Mouse (Mus musculus) MEL (cell line): Measurements from ENCODE around the gene Htr6. TPM values are rescaled to one million over a fixed set of nuclear protein-coding genes. Genes with fewer than 3 reads are reported as not detected.
A peak's percentile ranks its signal among the peaks of the same experiment; 100 is the strongest.

Experiments used
- DNase-seq: peaks from one replicate; pipeline ENCODE4 v3.0.0; 2011; ENCODE audit warnings: low read depth, low spot score
- H3K27ac ChIP-seq: 2 replicates; pipeline ENCODE4 v1.5.1; 2012; ENCODE audit warnings: low read depth, mild to moderate bottlenecking, control low read depth, low read length, moderate library complexity; ENCODE audit not compliant: control insufficient read depth
- H3K27me3 ChIP-seq, 2 experiments: fragments of 150-350 bp in 1 of 2; sonication (generic) in 1 of 2; 2 replicates each; pipeline ENCODE4 v1.6.1; 2012; ENCODE audit warnings: low read length in 2 of 2, mild to moderate bottlenecking in 2 of 2, improper control_type of control experiment in 1 of 2, moderate library complexity in 1 of 2; ENCODE audit not compliant: insufficient read depth in 2 of 2, control insufficient read depth in 1 of 2
- H3K36me3 ChIP-seq, 2 experiments: 2 replicates each; pipeline ENCODE4 v1.6.1; 2012 to 2014; ENCODE audit warnings: low read length in 2 of 2, improper control_type of control experiment in 1 of 2, inconsistent platforms in 1 of 2, mild to moderate bottlenecking in 1 of 2; ENCODE audit not compliant: insufficient read depth in 2 of 2, control insufficient read depth in 1 of 2
- H3K4me1 ChIP-seq, 2 experiments: fragments of 150-350 bp in 1 of 2; sonication (generic) in 1 of 2; 2 replicates each; pipeline ENCODE4 v1.6.1; 2012; ENCODE audit warnings: low read length in 2 of 2, improper control_type of control experiment in 1 of 2, mild to moderate bottlenecking in 1 of 2; ENCODE audit not compliant: insufficient read depth in 2 of 2, control insufficient read depth in 1 of 2
- H3K4me3 ChIP-seq, 2 experiments: fragments of 150-350 bp in 1 of 2; sonication (generic) in 1 of 2; 2 replicates each; pipeline ENCODE4 v1.5.1; 2012; ENCODE audit warnings: low read depth in 2 of 2, low read length in 2 of 2, mild to moderate bottlenecking in 2 of 2, moderate library complexity in 2 of 2, control low read depth in 1 of 2, improper control_type of control experiment in 1 of 2; ENCODE audit not compliant: control insufficient read depth in 1 of 2, insufficient read depth in 1 of 2
- H3K79me2 ChIP-seq: 2 replicates; pipeline ENCODE4 v1.6.1; 2012; ENCODE audit warnings: mild to moderate bottlenecking, low read length, moderate library complexity; ENCODE audit not compliant: control insufficient read depth, poor library complexity, insufficient read depth
- H3K9ac ChIP-seq: 2 replicates; pipeline ENCODE4 v1.6.1; 2012; ENCODE audit warnings: low read depth, mild to moderate bottlenecking, control low read depth, low read length, moderate library complexity; ENCODE audit not compliant: control insufficient read depth, poor library complexity, severe bottlenecking
- H3K9me3 ChIP-seq: fragments of 150-350 bp; sonication (generic); replicated peaks from 2 replicates; pipeline ENCODE4 v1.6.1; 2012; ENCODE audit warnings: mild to moderate bottlenecking, low read length, improper control_type of control experiment, moderate library complexity; ENCODE audit not compliant: insufficient read depth
- BHLHE40 ChIP-seq: IDR thresholded peaks from 2 replicates; pipeline ENCODE4 v1.6.1; 2012; ENCODE audit warnings: low read depth, mild to moderate bottlenecking, inconsistent platforms, low read length, improper control_type of control experiment, borderline replicate concordance
- CHD2 ChIP-seq: IDR thresholded peaks from 2 replicates; pipeline ENCODE4 v1.6.1; 2011; ENCODE audit warnings: low read length, improper control_type of control experiment
- CTCF ChIP-seq, 3 experiments: IDR thresholded peaks in 2 of 3; conservative IDR thresholded peaks in 1 of 3; 2 replicates each; pipeline ENCODE4 v1.5.1; 2011 to 2012; ENCODE audit warnings: low read length in 3 of 3, low read depth in 2 of 3, mild to moderate bottlenecking in 2 of 3, improper control_type of control experiment in 1 of 3, inconsistent platforms in 1 of 3, mixed read lengths in 1 of 3, moderate library complexity in 1 of 3; ENCODE audit not compliant: control insufficient read depth in 1 of 3, insufficient read depth in 1 of 3, poor library complexity in 1 of 3, severe bottlenecking in 1 of 3
- E2F4 ChIP-seq: IDR thresholded peaks from 2 replicates; pipeline ENCODE4 v1.6.1; 2011; ENCODE audit warnings: low read depth, low read length, improper control_type of control experiment, borderline replicate concordance
- EP300 ChIP-seq, 2 experiments: IDR thresholded peaks; 2 replicates each; pipeline ENCODE4 v1.6.1; 2011; ENCODE audit warnings: improper control_type of control experiment in 2 of 2, low read length in 2 of 2, low read depth in 1 of 2, mild to moderate bottlenecking in 1 of 2
- ETS1 ChIP-seq: IDR thresholded peaks from 2 replicates; pipeline ENCODE4 v1.6.1; 2012; ENCODE audit warnings: low read depth, mild to moderate bottlenecking, inconsistent platforms, low read length, improper control_type of control experiment, moderate library complexity
- GATA1 ChIP-seq: IDR thresholded peaks from 2 replicates; pipeline ENCODE4 v1.6.1; 2011; ENCODE audit warnings: low read depth, low read length, improper control_type of control experiment
- HCFC1 ChIP-seq: IDR thresholded peaks from 2 replicates; pipeline ENCODE4 v1.6.1; 2012; ENCODE audit warnings: low read depth, mild to moderate bottlenecking, inconsistent platforms, low read length, improper control_type of control experiment, moderate library complexity
- JUND ChIP-seq: IDR thresholded peaks from 2 replicates; pipeline ENCODE4 v1.6.1; 2011; ENCODE audit warnings: low read depth, mild to moderate bottlenecking, improper control_type of control experiment, low read length
- KAT2A ChIP-seq: conservative IDR thresholded peaks from 2 replicates; pipeline ENCODE4 v1.6.1; 2012; ENCODE audit warnings: low read depth, low read length, improper control_type of control experiment, inconsistent platforms
- MAX ChIP-seq: IDR thresholded peaks from 2 replicates; pipeline ENCODE4 v1.6.1; 2011; ENCODE audit warnings: low read length, improper control_type of control experiment
- MAZ ChIP-seq: IDR thresholded peaks from 2 replicates; pipeline ENCODE4 v1.6.1; 2012; ENCODE audit warnings: low read depth, mild to moderate bottlenecking, inconsistent platforms, low read length, improper control_type of control experiment
- MEF2A ChIP-seq: IDR thresholded peaks from 2 replicates; pipeline ENCODE4 v1.6.1; 2014; ENCODE audit warnings: low read depth, mild to moderate bottlenecking, inconsistent platforms, low read length, improper control_type of control experiment; ENCODE audit not compliant: poor library complexity, insufficient replicate concordance, severe bottlenecking; ENCODE audit errors: extremely low read depth
- MXI1 ChIP-seq: IDR thresholded peaks from 2 replicates; pipeline ENCODE4 v1.6.1; 2011; ENCODE audit warnings: mild to moderate bottlenecking, low read depth, low read length, improper control_type of control experiment
- MYC ChIP-seq: IDR thresholded peaks from 2 replicates; pipeline ENCODE4 v1.6.1; 2011; ENCODE audit warnings: low read depth, mild to moderate bottlenecking, low read length, improper control_type of control experiment, moderate library complexity
- POLR2AphosphoS2 ChIP-seq: IDR thresholded peaks from 2 replicates; pipeline ENCODE4 v1.6.1; 2011; ENCODE audit warnings: low read length, improper control_type of control experiment
- RAD21 ChIP-seq: IDR thresholded peaks from 2 replicates; pipeline ENCODE4 v1.6.1; 2011; ENCODE audit warnings: mild to moderate bottlenecking, low read depth, low read length, improper control_type of control experiment
- RCOR1 ChIP-seq: IDR thresholded peaks from 2 replicates; pipeline ENCODE4 v1.6.1; 2012; ENCODE audit warnings: low read depth, mild to moderate bottlenecking, inconsistent platforms, low read length, improper control_type of control experiment
- SIN3A ChIP-seq: IDR thresholded peaks from 2 replicates; pipeline ENCODE4 v1.6.1; 2012; ENCODE audit warnings: low read length, improper control_type of control experiment, inconsistent platforms
- SMC3 ChIP-seq: IDR thresholded peaks from 2 replicates; pipeline ENCODE4 v1.6.1; 2011; ENCODE audit warnings: low read depth, low read length, improper control_type of control experiment
- TBP ChIP-seq: IDR thresholded peaks from 2 replicates; pipeline ENCODE4 v1.8.0; 2011; ENCODE audit warnings: low read depth, low read length, improper control_type of control experiment
- UBTF ChIP-seq: IDR thresholded peaks from 2 replicates; pipeline ENCODE4 v1.6.1; 2012; ENCODE audit warnings: low read depth, mild to moderate bottlenecking, inconsistent platforms, low read length, improper control_type of control experiment, moderate library complexity, borderline replicate concordance; ENCODE audit not compliant: insufficient read depth
- USF2 ChIP-seq, 2 experiments: IDR thresholded peaks; 2 replicates each; pipeline ENCODE4 v1.6.1; 2011 to 2012; ENCODE audit warnings: improper control_type of control experiment in 2 of 2, low read length in 2 of 2, borderline replicate concordance in 1 of 2, inconsistent platforms in 1 of 2, low read depth in 1 of 2, mild to moderate bottlenecking in 1 of 2; ENCODE audit not compliant: insufficient read depth in 1 of 2
- ZC3H11A ChIP-seq: IDR thresholded peaks from 2 replicates; pipeline ENCODE4 v1.6.1; 2012; ENCODE audit warnings: low read depth, mild to moderate bottlenecking, inconsistent platforms, low read length, improper control_type of control experiment
- ZKSCAN1 ChIP-seq: IDR thresholded peaks from 2 replicates; pipeline ENCODE4 v1.6.1; 2012; ENCODE audit warnings: low read depth, mild to moderate bottlenecking, inconsistent platforms, low read length, improper control_type of control experiment, moderate library complexity
- ZMIZ1 ChIP-seq: IDR thresholded peaks from 2 replicates; pipeline ENCODE4 v1.6.1; 2012; ENCODE audit warnings: low read depth, mild to moderate bottlenecking, inconsistent platforms, low read length, improper control_type of control experiment, moderate library complexity
- polyA plus RNA-seq, 2 experiments: library from polyadenylated mRNA; stranded (reverse) in 1 of 2; unstranded in 1 of 2; fragments of >175 nt in 1 of 2; fragments of >200 nt in 1 of 2; gene quantifications; 2 replicates each; pipeline versions ENCODE4 v1.2.1 to v1.2.4; 2012; ENCODE audit warnings: low replicate concordance in 2 of 2, low read depth in 1 of 2; ENCODE audit not compliant: insufficient read length in 2 of 2, insufficient read depth in 1 of 2, missing spikeins in 1 of 2
- total RNA-seq: library from RNA; depleted of rRNA; stranded (reverse); fragments of 300-350 nt; gene quantifications from 2 replicates; pipeline ENCODE4 v1.2.3, GENCODE M21; 2012

Gene Htr6
- total and polyA plus RNA-seq, 3 experiments = 0.08 TPM; not detected in 2

GRCm38 (mm10) chr4:139086037-139086436 is 10.7 kb upstream of the Htr6 start:
- no peaks in the 10 kb centered on the region for H3K36me3 ChIP-seq
- H3K27ac ChIP-seq = no peak overlapping the region
- H3K4me3 ChIP-seq = no peak overlapping the region
- DNase-seq = peak; percentile 87
- H3K27me3 ChIP-seq = peaks cover 0 to 1% of the 10 kb centered on the region in 2 experiments; a peak in 1 of 4 replicates
- no peak for TF ChIP-seq KAT2A
- TF ChIP-seq MXI1 = no peak
- TF ChIP-seq USF2 (IDR thresholded peaks at IDR 0.05; ENCODE audit: borderline replicate concordance in 1 of 2, insufficient read depth in 1 of 2, low read depth in 1 of 2, low read length in 2 of 2) = no peak
- peak; percentile 70 to 99 (median 84) for TF ChIP-seq CTCF (IDR thresholded peaks at IDR 0.05 in 2 of 3, conservative IDR thresholded peaks at IDR 0.05 in 1 of 3; ENCODE audit: control insufficient read depth in 1 of 3, insufficient read depth in 1 of 3, low read depth in 2 of 3, low read length in 3 of 3, poor library complexity in 1 of 3, severe bottlenecking in 1 of 3)
- TF ChIP-seq EP300 (IDR thresholded peaks at IDR 0.05; ENCODE audit: low read depth in 1 of 2, low read length in 2 of 2) = no peak
- no peak for TF ChIP-seq CHD2
- TF ChIP-seq ZKSCAN1 = no peak
- TF ChIP-seq RAD21 = no peak; the same call in none of the 2 replicates
- TF ChIP-seq JUND = no peak
- TF ChIP-seq UBTF = no peak
- peak; percentile 94 for TF ChIP-seq SMC3
- TF ChIP-seq RCOR1 = no peak
- TF ChIP-seq SIN3A = peak; percentile 64; the same call in 1 of the 2 replicates
- TF ChIP-seq TBP = no peak
- TF ChIP-seq MAZ = peak; percentile 77
- no peak for TF ChIP-seq MEF2A
- TF ChIP-seq ZC3H11A = peak; percentile 95
- no peak for TF ChIP-seq POLR2AphosphoS2
- no peak for TF ChIP-seq BHLHE40
- TF ChIP-seq HCFC1 = no peak
- TF ChIP-seq E2F4 = no peak
- TF ChIP-seq MYC = no peak
- TF ChIP-seq ETS1 = no peak
- TF ChIP-seq MAX = no peak
- no peak for TF ChIP-seq ZMIZ1
- TF ChIP-seq GATA1 = no peak
- no peak overlapping the region for H3K9ac ChIP-seq
- H3K4me1 ChIP-seq = no peaks in the 10 kb centered on the region
- no peaks in the 10 kb centered on the region for H3K9me3 ChIP-seq
- H3K79me2 ChIP-seq = no peaks in the 10 kb centered on the region
